Mouse (Mus musculus) spleen, embryonic (tissue): ENCODE data around the gene Lurap1l.

ENCODE experiments used
- CTCF ChIA-PET: fragments of 350-600 bp; sonication (Branson Sonifier 250); formaldehyde crosslinking; loops from one replicate; lab custom pipeline; 2022; lab: Charles Lee

Gene Lurap1l

GRCm38 (mm10) chr4:80917812-80918211 lies 7.4 kb downstream of the Lurap1l start:
- CTCF ChIA-PET = no interaction called here

DNA sequence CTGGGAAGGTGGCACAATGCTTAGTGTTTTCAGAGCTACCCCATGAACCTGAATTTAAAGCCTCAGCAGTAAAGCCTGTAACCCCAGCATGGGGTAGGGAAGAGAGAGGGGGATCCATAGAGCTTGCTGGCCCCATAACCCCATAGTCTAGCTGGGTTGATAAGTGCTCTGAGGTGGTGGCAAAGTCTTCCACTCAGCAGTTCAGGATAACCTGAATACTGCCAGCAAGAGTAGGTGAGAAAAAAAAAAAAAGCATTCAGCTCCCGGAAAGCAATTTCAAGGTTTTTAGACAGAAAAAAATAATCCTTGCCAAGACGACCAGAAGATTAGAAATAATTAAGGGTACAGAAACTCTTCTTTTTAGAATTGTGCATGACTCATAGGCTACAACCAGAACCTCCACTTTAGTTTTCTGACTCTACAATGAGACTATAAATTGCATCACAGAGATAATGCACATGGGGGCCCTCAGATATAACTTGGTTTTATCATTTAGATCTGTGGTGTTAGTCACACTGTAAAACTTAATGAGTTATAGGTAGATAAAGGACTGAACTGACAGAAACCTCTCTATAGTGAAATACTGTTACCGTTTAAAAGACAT lies 8.2 kb downstream of the Lurap1l start:
- CTCF ChIA-PET = no interaction called here

GRCm38 (mm10) chr4:80919217-80919867 lies 8.9 kb downstream of the Lurap1l start:
- CTCF ChIA-PET = no interaction called here

DNA sequence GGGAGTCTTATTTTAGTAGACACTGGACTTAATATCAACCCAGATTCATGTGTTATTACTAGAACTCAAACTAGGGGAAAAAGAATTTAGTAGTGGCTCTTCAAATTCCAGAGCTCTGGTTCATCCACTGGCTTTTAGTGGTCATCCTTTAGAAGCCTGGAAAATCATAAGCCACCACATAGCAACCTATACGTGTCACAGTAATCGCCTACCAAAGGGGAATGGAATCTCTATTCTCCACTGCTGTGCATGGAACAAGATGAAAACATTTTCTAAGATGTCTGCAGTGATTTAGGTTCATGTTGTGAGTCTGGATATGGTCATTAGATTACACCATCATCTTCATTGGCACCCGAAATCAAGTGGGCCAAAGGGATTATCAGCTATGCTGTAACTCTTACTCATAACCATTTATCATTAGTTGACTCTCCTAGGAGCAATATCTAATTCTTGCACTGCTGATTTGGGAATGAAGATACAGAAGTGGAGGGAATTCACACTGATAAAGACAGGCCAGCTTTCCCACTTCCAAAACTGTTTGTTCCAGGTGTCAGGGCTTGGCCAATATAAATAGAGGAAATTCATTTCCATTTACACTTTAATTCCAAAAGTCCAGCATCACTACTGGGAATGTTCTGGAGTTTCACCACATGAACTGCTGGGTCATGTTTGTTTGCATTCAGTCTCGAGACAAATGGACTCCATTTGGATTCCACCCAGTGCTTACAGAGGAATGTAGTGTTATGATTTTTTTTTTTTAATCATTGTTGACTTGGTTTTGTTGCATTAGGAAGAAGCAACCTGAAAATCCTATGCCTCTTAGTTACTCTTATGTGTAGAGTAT lies 11.4 kb downstream of the Lurap1l start:
- CTCF ChIA-PET = no interaction called here

- CTCF ChIA-PET = no interaction called here
These were observed 12.2 kb downstream of the Lurap1l start for GRCm38 (mm10) chr4:80922654-80923053.

GRCm38 (mm10) chr4:80924815-80925214 lies 14.4 kb downstream of the Lurap1l start:
- CTCF ChIA-PET = no interaction called here

DNA sequence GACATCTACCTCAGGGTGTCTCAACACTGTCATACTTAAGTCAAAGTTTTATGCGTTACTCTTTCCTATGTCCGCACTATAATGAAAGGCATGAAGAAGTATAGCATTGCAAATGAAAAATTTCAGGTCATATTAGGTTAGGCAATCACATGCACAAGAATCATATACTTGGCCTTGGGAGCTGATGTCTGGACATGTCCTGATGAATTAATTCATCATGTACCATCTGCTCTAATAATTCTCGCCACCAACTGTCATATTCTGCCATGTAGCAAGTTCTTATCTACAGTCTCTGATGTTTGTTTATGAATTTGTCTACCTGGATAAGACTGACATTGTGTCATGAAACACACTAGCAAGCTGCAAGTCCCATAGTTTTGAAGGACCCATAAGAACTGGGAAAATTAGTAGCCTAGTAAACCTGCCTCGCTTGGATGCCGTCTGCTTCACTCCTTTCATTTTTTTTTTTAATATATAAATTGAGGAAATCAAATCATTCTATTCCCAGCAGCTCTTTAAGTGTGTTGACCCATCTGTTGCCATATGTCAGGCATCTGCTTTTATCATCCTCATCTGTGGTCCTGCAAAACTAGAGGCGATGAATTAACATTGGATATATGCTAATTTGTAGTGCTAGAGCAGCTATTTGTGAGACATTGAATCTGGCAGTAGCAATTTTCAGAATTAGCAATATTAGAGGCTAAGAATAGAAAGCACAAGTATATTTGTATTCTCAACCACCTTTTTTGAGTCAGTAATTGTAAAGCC lies 15.5 kb downstream of the Lurap1l start:
- CTCF ChIA-PET = no interaction called here

DNA sequence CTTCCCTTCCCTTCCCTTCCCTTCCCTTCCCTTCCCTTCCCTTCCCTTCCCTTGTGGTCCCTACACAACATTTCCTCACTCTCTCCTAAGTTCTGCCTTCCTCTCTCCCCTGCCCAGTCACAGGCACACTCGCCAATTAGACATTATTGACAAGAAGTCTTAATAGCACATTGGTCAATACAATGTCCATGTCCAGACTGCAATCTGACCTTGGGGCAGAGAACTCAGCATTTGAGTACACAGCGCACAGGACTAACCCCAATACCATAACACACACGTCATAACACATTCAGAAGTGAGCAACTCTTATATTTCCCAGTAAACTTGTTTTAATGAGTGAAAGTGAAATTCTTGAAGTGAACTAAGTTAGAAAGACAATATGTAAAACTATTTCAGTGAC lies 24.3 kb downstream of the Lurap1l start:
- CTCF ChIA-PET = no interaction called here

- CTCF ChIA-PET = no interaction called here
These were observed 28.7 kb downstream of the Lurap1l start for GRCm38 (mm10) chr4:80939115-80939514.

DNA sequence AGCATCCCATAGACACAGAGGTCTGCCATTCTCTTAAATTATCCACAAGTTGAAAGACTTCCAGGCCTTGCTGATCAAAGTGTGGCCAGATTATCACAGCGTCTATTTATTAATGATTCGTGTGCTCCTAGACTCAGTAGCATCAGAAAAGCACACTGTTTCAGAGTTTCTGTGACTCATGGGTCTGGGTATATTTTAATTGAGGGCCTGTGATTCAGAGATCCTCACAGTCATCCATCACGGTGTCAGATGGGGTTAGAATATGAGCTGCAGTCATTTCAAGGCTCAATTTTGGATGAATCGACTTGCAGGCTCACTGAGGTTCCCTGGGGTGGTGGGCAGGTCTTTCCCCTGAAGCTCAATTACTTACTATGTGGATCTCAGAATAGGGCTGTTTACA lies 30.5 kb downstream of the Lurap1l start:
- CTCF ChIA-PET = no interaction called here

DNA sequence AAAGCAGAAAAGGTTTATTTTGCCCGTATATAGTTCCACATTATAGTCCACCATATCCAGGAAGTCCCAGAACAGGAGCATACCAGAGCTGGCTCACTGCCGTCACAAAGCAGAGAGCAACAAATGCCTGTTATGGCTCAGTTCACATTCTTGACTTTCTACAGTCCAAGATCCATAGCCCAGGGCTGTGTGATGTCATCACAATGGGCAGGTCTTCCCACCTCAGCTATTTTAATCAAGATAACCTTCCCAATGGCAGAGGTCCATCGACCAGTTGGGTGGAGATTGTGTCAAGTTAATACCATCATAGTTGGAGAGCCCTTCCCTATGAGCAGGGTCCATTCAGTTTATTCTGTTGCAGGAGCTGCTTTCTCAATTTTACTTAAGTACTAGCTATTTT lies 31.5 kb downstream of the Lurap1l start:
- CTCF ChIA-PET = no interaction called here

DNA sequence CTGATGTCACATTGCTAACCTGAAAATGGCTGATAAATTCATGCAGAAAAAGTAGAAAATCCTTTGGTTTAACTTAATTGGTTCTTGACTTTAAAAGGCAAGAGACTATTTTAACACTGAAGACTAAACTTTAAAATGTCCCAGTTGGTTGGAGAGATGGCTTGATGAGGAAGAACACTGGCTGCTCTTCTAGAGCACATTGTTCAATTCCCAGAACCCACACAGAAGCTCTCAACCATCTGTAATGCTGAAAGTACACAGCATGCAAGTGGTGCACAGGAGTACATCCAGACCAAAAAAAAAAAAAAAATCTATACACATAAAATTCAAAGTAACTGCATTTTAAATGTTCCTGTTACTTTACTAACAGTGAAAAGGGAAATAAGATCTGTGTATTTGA lies 34.2 kb downstream of the Lurap1l start:
- CTCF ChIA-PET = no interaction called here

GRCm38 (mm10) chr4:80949110-80949509 lies 38.7 kb downstream of the Lurap1l start:
- CTCF ChIA-PET = no interaction called here

GRCm38 (mm10) chr4:80949720-80950119 lies 39.3 kb downstream of the Lurap1l start:
- CTCF ChIA-PET = no interaction called here

- CTCF ChIA-PET = no interaction called here
These were observed 39.9 kb downstream of the Lurap1l start for GRCm38 (mm10) chr4:80950280-80950781.

GRCm38 (mm10) chr4:80952653-80953052 lies 42.2 kb downstream of the Lurap1l start:
- CTCF ChIA-PET = no interaction called here

DNA sequence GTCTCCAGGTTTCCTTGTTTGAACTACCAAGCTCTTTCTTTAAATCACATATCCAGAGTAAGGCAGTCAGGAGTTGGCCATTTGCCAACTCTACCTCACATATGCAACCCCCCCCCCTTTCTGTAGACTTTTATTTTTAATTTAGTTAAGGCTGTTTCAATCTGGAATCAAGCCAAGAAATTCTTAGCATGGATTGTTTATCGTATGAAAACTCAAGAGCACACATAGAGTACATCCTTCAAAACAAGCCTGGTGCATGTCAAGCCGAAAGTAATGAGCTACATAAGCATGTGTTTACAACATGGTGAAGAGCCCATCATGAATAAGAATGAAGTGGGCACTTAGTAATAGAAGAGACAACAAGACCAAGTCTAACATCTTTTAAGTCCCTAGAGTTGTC lies 45.5 kb downstream of the Lurap1l start:
- CTCF ChIA-PET = no interaction called here

GRCm38 (mm10) chr4:80967526-80967925 lies 57.1 kb downstream of the Lurap1l start:
- CTCF ChIA-PET = no interaction called here

- CTCF ChIA-PET = no interaction called here
These were observed 61.4 kb downstream of the Lurap1l start for GRCm38 (mm10) chr4:80971846-80972245.

DNA sequence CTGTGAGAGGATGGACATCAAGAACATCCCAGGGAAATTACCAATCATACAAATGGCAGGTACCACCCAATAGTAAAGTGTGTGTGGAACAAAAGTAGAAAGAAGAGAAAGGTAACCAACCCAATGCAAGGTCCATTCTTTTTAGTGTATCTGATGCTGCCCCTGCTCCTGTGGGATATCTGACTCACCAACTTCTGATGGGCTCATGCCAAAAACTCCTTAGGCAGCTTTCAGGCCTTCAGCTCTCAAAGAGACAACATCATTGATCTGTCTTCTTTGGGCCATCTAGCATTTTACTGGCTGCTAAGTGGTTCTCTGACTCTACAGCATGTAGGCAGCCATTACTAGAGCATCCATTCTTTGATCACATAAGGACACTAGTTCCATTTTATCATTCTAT lies 63.5 kb downstream of the Lurap1l start:
- CTCF ChIA-PET = no interaction called here

- CTCF ChIA-PET = no interaction called here
These were observed 80.4 kb downstream of the Lurap1l start for GRCm38 (mm10) chr4:80990819-80991218.

DNA sequence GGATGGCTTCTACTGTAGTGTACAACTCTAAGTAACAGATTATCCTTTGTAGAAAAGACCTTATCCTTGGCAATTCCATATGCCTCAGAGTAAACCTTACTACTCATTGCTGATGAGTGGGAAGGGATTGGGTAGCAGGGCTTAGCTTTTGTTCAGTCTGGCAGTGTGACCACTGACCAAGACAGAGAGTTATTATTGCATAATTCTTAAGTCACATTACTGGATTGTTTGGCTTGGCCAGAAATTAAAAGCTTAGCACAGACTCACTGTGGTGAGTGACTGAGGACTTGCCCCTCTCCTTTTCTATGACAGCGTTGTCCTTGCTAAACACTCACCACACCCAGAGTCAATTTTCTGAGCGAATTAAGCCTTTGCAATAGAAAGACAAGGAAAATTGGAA lies 93.1 kb downstream of the Lurap1l start:
- CTCF ChIA-PET = no interaction called here
